Mouse (Mus musculus): ENCODE measurements at regions not wholly inside any gene's neighbourhood (a gene's known extent, or its start where the extent isn't known, plus 50 kb on each side); places are given as distances from the start of the nearest gene placed in this dataset.

- no peak for DNase-seq (ENCODE audit: low spot score in 2 of 2)
These were observed 80.0 kb upstream of the Rbms3 start for GRCm38 (mm10) chr9:117709677-117710076.

GRCm38 (mm10) chr9:117693001-117693400 is 63.3 kb upstream of the Rbms3 start:
- no peak for DNase-seq (ENCODE audit: low spot score in 2 of 2)

GRCm38 (mm10) chr9:117692486-117692885 is 62.8 kb upstream of the Rbms3 start:
- DNase-seq (ENCODE audit: low spot score in 2 of 2) = no peak

GRCm38 (mm10) chr9:117689946-117690345 is 60.2 kb upstream of the Rbms3 start:
- DNase-seq (ENCODE audit: low spot score in 2 of 2) = no peak

All from layer of hippocampus, postnatal 14 days (tissue).